Mouse (Mus musculus) brain, embryonic 14.5 days (tissue): ENCODE results near the gene Tph2. TPM values are rescaled to one million over a fixed set of nuclear protein-coding genes. Genes with fewer than 3 reads are reported as not detected.
A peak's percentile ranks its signal among the peaks of the same experiment; 100 is the strongest.

Source experiments
- DNase-seq: peaks from one replicate; pipeline ENCODE4 v3.0.0-alpha.2; 2011; ENCODE audit warnings: low read depth
- CTCF ChIP-seq: fragments of 200-500 bp; IDR thresholded peaks from 2 replicates; pipeline ENCODE4 v1.5.1; 2012; ENCODE audit warnings: inconsistent platforms, mild to moderate bottlenecking, moderate library complexity, borderline replicate concordance; ENCODE audit not compliant: insufficient read depth, insufficient read length; ENCODE audit errors: extremely low read depth
- POLR2A ChIP-seq: fragments of 200-500 bp; IDR thresholded peaks from 2 replicates; pipeline ENCODE4 v1.6.1; 2012; ENCODE audit warnings: mild to moderate bottlenecking, inconsistent platforms, borderline replicate concordance; ENCODE audit not compliant: poor library complexity, insufficient read depth, insufficient read length, severe bottlenecking; ENCODE audit errors: extremely low read depth
- polyA plus RNA-seq: library from polyadenylated mRNA; depleted of rRNA; stranded (reverse); fragments of >200 nt; gene quantifications from 2 replicates; pipeline ENCODE4 v1.2.3, GENCODE M21; 2012

Gene Tph2
- polyA plus RNA-seq, 1 experiment = 3.2 TPM

- no peak for TF ChIP-seq CTCF
- peak; percentile 63 for DNase-seq
Measured at GRCm38 (mm10) chr10:115125550-115125949, 59.3 kb downstream of the Tph2 start.

- TF ChIP-seq CTCF = no peak
- no peak for TF ChIP-seq POLR2A
- DNase-seq = no peak
Measured at GRCm38 (mm10) chr10:115125027-115125426, 59.8 kb downstream of the Tph2 start.

- TF ChIP-seq POLR2A (no peak), CTCF (no peak)
- peak; percentile 35 for DNase-seq
Measured at GRCm38 (mm10) chr10:115107666-115108540, 76.9 kb downstream of the Tph2 start.

- DNase-seq = no peak
- TF ChIP-seq CTCF (no peak), POLR2A (no peak)
Measured at GRCm38 (mm10) chr10:115104175-115104574, 80.6 kb downstream of the Tph2 start.

GRCm38 (mm10) chr10:115099890-115100580 lies 84.8 kb downstream of the Tph2 start:
- no peak for DNase-seq
- no peak for TF ChIP-seq CTCF
- TF ChIP-seq POLR2A = no peak

- TF ChIP-seq CTCF (peak; percentile 82; the same call in 1 of the 2 replicates), POLR2A (no peak)
- DNase-seq = peak; percentile 92
Measured at GRCm38 (mm10) chr10:115097163-115097562, 87.7 kb downstream of the Tph2 start.

GRCm38 (mm10) chr10:115096191-115096590 lies 88.6 kb downstream of the Tph2 start:
- DNase-seq = no peak
- TF ChIP-seq POLR2A (no peak), CTCF (no peak)

GRCm38 (mm10) chr10:115078232-115078631 lies 106.6 kb downstream of the Tph2 start:
- TF ChIP-seq POLR2A = no peak
- TF ChIP-seq CTCF = no peak

GRCm38 (mm10) chr10:115069123-115069911 lies 115.5 kb downstream of the Tph2 start:
- TF ChIP-seq CTCF (no peak), POLR2A (no peak)
- peak; percentile 70 for DNase-seq

More at GRCm38 (mm10) chr10:115078232-115078631, 106.6 kb downstream of the Tph2 start:
- no peak for DNase-seq

GRCm38 (mm10) chr10:115063936-115064335 lies 120.9 kb downstream of the Tph2 start:
- TF ChIP-seq CTCF (no peak), POLR2A (no peak)
- no peak for DNase-seq

GRCm38 (mm10) chr10:115061498-115061897 lies 123.3 kb downstream of the Tph2 start:
- no peak for DNase-seq
- TF ChIP-seq CTCF = no peak
- no peak for TF ChIP-seq POLR2A
